Mouse (Mus musculus): Measurements from ENCODE around the gene Gse1. TPM values are rescaled to one million over a fixed set of nuclear protein-coding genes. Genes with fewer than 3 reads are reported as not detected.

The Gse1 gene
- 9.3 TPM for polyA plus RNA-seq (2017; shearing (Covaris generic))

GRCm38 (mm10) chr8:120227891-120228591 is at the start of gene Gse1:
Gene Gse1 (plus strand): TSS chr8:120228456.

GRCm38 (mm10) chr8:120588908-120589771 is 360.9 kb downstream of the Gse1 start, which contains the start of gene Gins2:
Gene Gins2 (minus strand): TSS chr8:120589304.

Other genes with a start within 250 kb of the Gse1 start
- gene Crispld2, start 236.0 kb upstream of the Gse1 start, polyA plus RNA-seq (2017; shearing (Covaris generic)) = 0.39 TPM
- 38.5 TPM for gene Zdhhc7, start 127.0 kb upstream of the Gse1 start, polyA plus RNA-seq (2017; shearing (Covaris generic))
- 1.6 TPM for gene 6430548M08Rik, start 114.3 kb upstream of the Gse1 start, polyA plus RNA-seq (2017; shearing (Covaris generic))
- gene Fam92b, start 51.0 kb upstream of the Gse1 start, polyA plus RNA-seq (2017; shearing (Covaris generic)) = not detected

Measured in effector memory CD4-positive, alpha-beta T cell, adult 7 months (primary cell).